Mouse (Mus musculus) small intestine, adult 2 months (tissue): ENCODE measurements around the gene Gabrb1.

Experiments used
- CTCF ChIP-seq: fragments of 200-500 bp; IDR thresholded peaks from 2 replicates; pipeline ENCODE4 v1.5.1; 2012; ENCODE audit warnings: low read depth, mild to moderate bottlenecking, control low read depth, inconsistent platforms, low read length, moderate library complexity, mixed read lengths; ENCODE audit not compliant: insufficient replicate concordance, insufficient read length; ENCODE audit errors: extremely low read depth
- POLR2A ChIP-seq: fragments of 200-500 bp; IDR thresholded peaks from 2 replicates; pipeline ENCODE4 v1.6.1; 2012; ENCODE audit warnings: low read depth, mild to moderate bottlenecking, control low read depth, inconsistent platforms, low read length, moderate library complexity

- no peak for TF ChIP-seq CTCF
- no peak for TF ChIP-seq POLR2A
Measured at GRCm38 (mm10) chr5:72086518-72086917, 428.6 kb downstream of the Gabrb1 start.
